Mouse (Mus musculus) liver, postnatal 0 days (tissue): Measurements from ENCODE around the gene Olfr549. TPM values are rescaled to one million over a fixed set of nuclear protein-coding genes. Genes with fewer than 3 reads are reported as not detected.

ENCODE experiments used
- ATAC-seq: fragments of 200-750 bp; cut with Nextera tagmentation; 2 replicates; pipeline ENCODE4 v1.8.0; 2017; ENCODE audit warnings: mild to moderate bottlenecking, moderate library complexity
- DNase-seq: peaks from one replicate; pipeline ENCODE4 v3.0.0-alpha.2; 2016
- H3K27ac ChIP-seq: fragments of 300-500 bp; sonication (generic); 2 replicates; pipeline ENCODE4 v1.5.1; 2014; ENCODE audit warnings: antibody characterized with exemption, moderate library complexity, mild to moderate bottlenecking, low read depth
- H3K27me3 ChIP-seq: fragments of 300-500 bp; sonication (generic); 2 replicates; pipeline ENCODE4 v1.6.1; 2014; ENCODE audit warnings: low read length, control low read depth, mixed read lengths; ENCODE audit not compliant: insufficient read depth
- H3K36me3 ChIP-seq: fragments of 300-500 bp; sonication (generic); replicated peaks from 2 replicates; pipeline ENCODE4 v1.6.1; 2014; ENCODE audit warnings: mild to moderate bottlenecking, control low read depth, low read length, moderate library complexity, mixed read lengths; ENCODE audit not compliant: insufficient read depth
- H3K4me1 ChIP-seq: fragments of 300-500 bp; sonication (generic); 2 replicates; pipeline ENCODE4 v1.6.1; 2014; ENCODE audit warnings: antibody characterized with exemption, mild to moderate bottlenecking, control low read depth; ENCODE audit not compliant: insufficient read depth
- H3K4me2 ChIP-seq: fragments of 300-500 bp; sonication (generic); 2 replicates; pipeline ENCODE4 v1.6.1; 2014; ENCODE audit warnings: low read depth, mild to moderate bottlenecking, low read length, moderate library complexity, mixed read lengths
- H3K4me3 ChIP-seq: fragments of 300-500 bp; sonication (generic); 2 replicates; pipeline ENCODE4 v1.5.1; 2014; ENCODE audit warnings: low read depth, low read length
- H3K9ac ChIP-seq: fragments of 300-500 bp; sonication (generic); replicated peaks from 2 replicates; pipeline ENCODE4 v1.6.1; 2014; ENCODE audit warnings: mild to moderate bottlenecking, moderate library complexity
- H3K9me3 ChIP-seq: fragments of 300-500 bp; sonication (generic); 2 replicates; pipeline ENCODE4 v1.6.1; 2016; ENCODE audit warnings: mild to moderate bottlenecking, control low read depth, low read length, mixed read lengths
- CTCF ChIP-seq: sonication (generic); IDR thresholded peaks from 2 replicates; pipeline ENCODE4 v1.5.1; 2016; ENCODE audit warnings: antibody characterized with exemption, low read depth
- EP300 ChIP-seq: IDR thresholded peaks from 2 replicates; pipeline ENCODE4 v1.6.1; 2016; ENCODE audit warnings: antibody characterized with exemption, low read depth, mild to moderate bottlenecking
- WGBS: fragments of 180-500 bp; shearing (Covaris S2); extraction: QIAGEN DNeasy Blood & Tissue Kit; methylation state at CpG from one replicate; pipeline ENCODE4 v1.1.7; 2014; ENCODE audit not compliant: insufficient replicate concordance; 5-methylcytosine and 5-hydroxymethylcytosine counted together
- polyA plus RNA-seq: library from polyadenylated mRNA; unstranded; fragments of >200 nt; fragmentation: Nextera tagmentation; extraction: Ambion mirVana; gene quantifications from 2 replicates; pipeline ENCODE4 v1.2.1, GENCODE M21; 2015

Gene Olfr549
- polyA plus RNA-seq, result not detected in 2 replicates

- Histone ChIP-seq H3K4me3 (no peak within 1 kb of the TSS), H3K36me3 (no peaks in the 10 kb centered on the region), H3K4me1 (no peaks in the 10 kb centered on the region), H3K9me3 (no peaks in the 10 kb centered on the region), H3K4me2 (no peak within 1 kb of the TSS), H3K9ac (no peak within 1 kb of the TSS), H3K27me3 (no peaks in the 10 kb centered on the region), H3K27ac (no peak within 1 kb of the TSS)
- TF ChIP-seq CTCF, result no peak
- TF ChIP-seq EP300, result no peak
- 73% methylated on average over 3 of the region's 3 CpGs for WGBS
- DNase-seq (no peak), ATAC-seq (no peak)
These were observed at the start of gene Olfr549 for GRCm38 (mm10) chr7:102549570-102549969. Gene Olfr549, plus strand, starts transcription at chr7:102549870.

GRCm38 (mm10) chr7:102501986-102502385 lies 47.7 kb upstream of the Olfr549 start:
- Histone ChIP-seq H3K4me1 (no peaks in the 10 kb centered on the region), H3K9ac (no peak overlapping the region), H3K27ac (no peak overlapping the region), H3K9me3 (no peaks in the 10 kb centered on the region), H3K4me2 (no peak overlapping the region), H3K4me3 (no peak overlapping the region), H3K36me3 (no peaks in the 10 kb centered on the region), H3K27me3 (no peaks in the 10 kb centered on the region)
- 75% methylated on average over 5 of the region's 5 CpGs for WGBS
- ATAC-seq (no peak), DNase-seq (no peak)
- no peak for TF ChIP-seq EP300

- WGBS, result 32% methylated on average over 3 of the region's 3 CpGs
- no peaks in the 10 kb centered on the region for H3K4me1 ChIP-seq
- no peak for TF ChIP-seq EP300
- TF ChIP-seq CTCF, result peak; percentile 89
These were observed 42.8 kb upstream of the Olfr549 start for GRCm38 (mm10) chr7:102506848-102507247.

GRCm38 (mm10) chr7:102508066-102508465 lies 41.6 kb upstream of the Olfr549 start:
- no peak for ATAC-seq
- no peak for DNase-seq
- no peak overlapping the region for H3K4me2 ChIP-seq
- no peaks in the 10 kb centered on the region for H3K9me3 ChIP-seq
- H3K36me3 ChIP-seq, result no peaks in the 10 kb centered on the region
- no peak overlapping the region for H3K27ac ChIP-seq
- H3K4me1 ChIP-seq, result no peaks in the 10 kb centered on the region
- H3K9ac ChIP-seq, result no peak overlapping the region
- TF ChIP-seq EP300, result no peak
- TF ChIP-seq CTCF, result no peak
- WGBS, result 86% methylated on average over 9 of the region's 9 CpGs
- H3K27me3 ChIP-seq, result no peaks in the 10 kb centered on the region
- no peak overlapping the region for H3K4me3 ChIP-seq

More at GRCm38 (mm10) chr7:102506848-102507247, 42.8 kb upstream of the Olfr549 start:
- no peak overlapping the region for H3K4me2 ChIP-seq
- no peaks in the 10 kb centered on the region for H3K27me3 ChIP-seq
- H3K9ac ChIP-seq, result no peak overlapping the region
- ATAC-seq (peak; percentile 57), DNase-seq (peak; percentile 77)
- no peaks in the 10 kb centered on the region for H3K36me3 ChIP-seq
- H3K27ac ChIP-seq, result no peak overlapping the region
- no peaks in the 10 kb centered on the region for H3K9me3 ChIP-seq
- no peak overlapping the region for H3K4me3 ChIP-seq

GRCm38 (mm10) chr7:102508666-102509065 lies 41.0 kb upstream of the Olfr549 start:
- WGBS, result 83% methylated on average over 6 of the region's 6 CpGs
- Histone ChIP-seq H3K27ac (no peak overlapping the region), H3K27me3 (0 out of 2 replicates have a peak, but pooled peaks cover 4% of the 10 kb centered on the region), H3K9me3 (no peaks in the 10 kb centered on the region), H3K36me3 (no peaks in the 10 kb centered on the region), H3K4me2 (no peak overlapping the region), H3K4me3 (no peak overlapping the region), H3K9ac (no peak overlapping the region), H3K4me1 (no peaks in the 10 kb centered on the region)
- DNase-seq, result no peak
- no peak for TF ChIP-seq EP300
- no peak for TF ChIP-seq CTCF
- ATAC-seq, result no peak

GRCm38 (mm10) chr7:102509726-102510125 lies 39.9 kb upstream of the Olfr549 start:
- H3K27me3 ChIP-seq, result 0 out of 2 replicates have a peak, but pooled peaks cover 5% of the 10 kb centered on the region
- H3K9ac ChIP-seq, result no peak overlapping the region
- no peak for ATAC-seq
- no peaks in the 10 kb centered on the region for H3K36me3 ChIP-seq
- no peaks in the 10 kb centered on the region for H3K9me3 ChIP-seq
- DNase-seq, result no peak
- H3K27ac ChIP-seq, result no peak overlapping the region
- TF ChIP-seq EP300, result no peak
- no peak for TF ChIP-seq CTCF
- no peak overlapping the region for H3K4me2 ChIP-seq
- H3K4me1 ChIP-seq, result no peaks in the 10 kb centered on the region
- no peak overlapping the region for H3K4me3 ChIP-seq
- WGBS, result 73% methylated on average over 7 of the region's 7 CpGs

- Histone ChIP-seq H3K27ac (no peak overlapping the region), H3K4me1 (no peaks in the 10 kb centered on the region), H3K9me3 (no peaks in the 10 kb centered on the region), H3K4me3 (no peak overlapping the region), H3K9ac (no peak overlapping the region), H3K27me3 (0 out of 2 replicates have a peak, but pooled peaks cover 5% of the 10 kb centered on the region), H3K36me3 (no peaks in the 10 kb centered on the region), H3K4me2 (no peak overlapping the region)
- WGBS, result 59% methylated on average over 10 of the region's 10 CpGs
- DNase-seq, result no peak
- TF ChIP-seq CTCF (no peak), EP300 (no peak)
- ATAC-seq, result no peak
These were observed 37.7 kb upstream of the Olfr549 start for GRCm38 (mm10) chr7:102511927-102512326.
